Mouse (Mus musculus): ENCODE measurements around the gene Smad3.

Gene Smad3

GRCm38 (mm10) chr9:63772452-63772851, 14.7 kb upstream of the Smad3 start:
- in situ Hi-C loops (cut with MboI, MseI), result no loop called here

- in situ Hi-C loops (cut with MboI, MseI), result no loop called here
Observed at GRCm38 (mm10) chr9:63771676-63772075, 13.9 kb upstream of the Smad3 start.

GRCm38 (mm10) chr9:63761367-63762094, 3.7 kb upstream of the Smad3 start:
- in situ Hi-C loops (cut with MboI, MseI), result no loop called here

GRCm38 (mm10) chr9:63760783-63761182, 3.0 kb upstream of the Smad3 start:
- in situ Hi-C loops (cut with MboI, MseI), result no loop called here

- in situ Hi-C loops (cut with MboI, MseI), result loop anchor here (5.0 kb wide), 1 partner anchor 38 kb away; no protein-coding TSS in a partner anchor
Observed at GRCm38 (mm10) chr9:63759973-63760722, 2.4 kb upstream of the Smad3 start.

GRCm38 (mm10) chr9:63758641-63759391, 1.0 kb upstream of the Smad3 start:
- in situ Hi-C loops (cut with MboI, MseI), result loop anchor here (5.0 kb wide), 1 partner anchor 37 kb away; no protein-coding TSS in a partner anchor

- in situ Hi-C loops (cut with MboI, MseI), result loop anchor here (5.0 kb wide), 1 partner anchor 35 kb away; no protein-coding TSS in a partner anchor
Observed at GRCm38 (mm10) chr9:63757462-63757772, 377 bp downstream of the Smad3 start.

- in situ Hi-C loops (cut with MboI, MseI), result loop anchor here (5.0 kb wide), 1 partner anchor 35 kb away; no protein-coding TSS in a partner anchor
Observed at GRCm38 (mm10) chr9:63756581-63757461, 973 bp downstream of the Smad3 start.

GRCm38 (mm10) chr9:63755671-63756543, 1.9 kb downstream of the Smad3 start:
- in situ Hi-C loops (cut with MboI, MseI), result loop anchor here (5.0 kb wide), 1 partner anchor 34 kb away; no protein-coding TSS in a partner anchor

GRCm38 (mm10) chr9:63754556-63755510, 3.0 kb downstream of the Smad3 start:
- in situ Hi-C loops (cut with MboI, MseI), result loop anchor here (5.0 kb wide), 1 partner anchor 33 kb away; no protein-coding TSS in a partner anchor

GRCm38 (mm10) chr9:63754039-63754438, 3.8 kb downstream of the Smad3 start:
- in situ Hi-C loops (cut with MboI, MseI), result no loop called here

GRCm38 (mm10) chr9:63753359-63753758, 4.4 kb downstream of the Smad3 start:
- in situ Hi-C loops (cut with MboI, MseI), result no loop called here

GRCm38 (mm10) chr9:63752576-63752975, 5.2 kb downstream of the Smad3 start:
- in situ Hi-C loops (cut with MboI, MseI), result no loop called here

- in situ Hi-C loops (cut with MboI, MseI), result no loop called here
Observed at GRCm38 (mm10) chr9:63751325-63751724, 6.5 kb downstream of the Smad3 start.

- in situ Hi-C loops (cut with MboI, MseI), result no loop called here
Observed at GRCm38 (mm10) chr9:63750360-63750974, 7.3 kb downstream of the Smad3 start.

- in situ Hi-C loops (cut with MboI, MseI), result loop anchor here (10.0 to 25.0 kb wide), 2 partner anchors 1063 to 1835 kb away; partner anchors contain the start of genes Dennd4a, Pif1 and Plekho2
Observed at GRCm38 (mm10) chr9:63749296-63749915, 8.4 kb downstream of the Smad3 start.

GRCm38 (mm10) chr9:63747645-63748295, 10.0 kb downstream of the Smad3 start:
- in situ Hi-C loops (cut with MboI, MseI), result loop anchor here (10.0 to 25.0 kb wide), 2 partner anchors 1065 to 1837 kb away; partner anchors contain the start of genes Dennd4a, Pif1 and Plekho2
